Mouse (Mus musculus): ENCODE results near the gene Ly86. TPM values are rescaled to one million over a fixed set of nuclear protein-coding genes. Genes with fewer than 3 reads are reported as not detected.

Gene Ly86
- 3.9 and 5.1 TPM in 2 replicates for polyA plus RNA-seq (2012; rRNA removed)

GRCm38 (mm10) chr13:37344909-37345772, at the start of gene Ly86:
Gene Ly86 (plus strand): TSS chr13:37345208.

All from ovary, adult 2 months (tissue).